Mouse (Mus musculus) heart, embryonic 16.5 days (tissue): Measurements from ENCODE around the gene Taar5. TPM values are rescaled to one million over a fixed set of nuclear protein-coding genes. Genes with fewer than 3 reads are reported as not detected.

Experiments
- ATAC-seq: fragments of 200-750 bp; cut with Nextera tagmentation; replicated peaks from 2 replicates; pipeline ENCODE4 v1.8.0; 2017; ENCODE audit warnings: moderate number of reproducible peaks; ENCODE audit not compliant: insufficient read depth, low FRiP score; ENCODE audit errors: extremely low read depth
- H3K27ac ChIP-seq: fragments of 300-500 bp; sonication (generic); 2 replicates; pipeline ENCODE4 v1.5.1; 2014; ENCODE audit warnings: mild to moderate bottlenecking, low read length, control low read depth, moderate library complexity
- H3K27me3 ChIP-seq: fragments of 300-500 bp; sonication (generic); 2 replicates; pipeline ENCODE4 v1.6.1; 2014; ENCODE audit warnings: low read length, mixed read lengths; ENCODE audit not compliant: control insufficient read depth, insufficient read depth
- H3K36me3 ChIP-seq: fragments of 300-500 bp; sonication (generic); 2 replicates; pipeline ENCODE4 v1.6.1; 2014; ENCODE audit not compliant: control insufficient read depth, insufficient read depth
- H3K4me1 ChIP-seq: fragments of 300-500 bp; sonication (generic); 2 replicates; pipeline ENCODE4 v1.6.1; 2014; ENCODE audit warnings: low read length, mixed read lengths; ENCODE audit not compliant: control insufficient read depth, insufficient read depth
- H3K4me2 ChIP-seq: fragments of 300-500 bp; sonication (generic); 2 replicates; pipeline ENCODE4 v1.6.1; 2014; ENCODE audit warnings: low read depth, mild to moderate bottlenecking, control low read depth, low read length
- H3K4me3 ChIP-seq: fragments of 300-500 bp; sonication (generic); 2 replicates; pipeline ENCODE4 v1.5.1; 2014; ENCODE audit warnings: mild to moderate bottlenecking, control low read depth, low read length
- H3K9ac ChIP-seq: fragments of 300-500 bp; sonication (generic); 2 replicates; pipeline ENCODE4 v1.6.1; 2014; ENCODE audit warnings: low read length, control low read depth
- H3K9me3 ChIP-seq: fragments of 300-500 bp; sonication (generic); replicated peaks from 2 replicates; pipeline ENCODE4 v1.6.1; 2016; ENCODE audit warnings: low read length; ENCODE audit not compliant: control insufficient read depth
- WGBS: fragments of 180-500 bp; shearing (Covaris S2); extraction: QIAGEN DNeasy Blood & Tissue Kit; methylation state at CpG from one replicate; pipeline ENCODE4 v1.1.7; 2014; 5-methylcytosine and 5-hydroxymethylcytosine counted together
- polyA plus RNA-seq: library from polyadenylated mRNA; unstranded; fragments of >200 nt; fragmentation: Nextera tagmentation; extraction: Ambion mirVana; gene quantifications from 2 replicates; pipeline ENCODE4 v1.2.1, GENCODE M21; 2015

Taar5 gene
- polyA plus RNA-seq, 1 experiment from 2014 or later = not detected

DNA sequence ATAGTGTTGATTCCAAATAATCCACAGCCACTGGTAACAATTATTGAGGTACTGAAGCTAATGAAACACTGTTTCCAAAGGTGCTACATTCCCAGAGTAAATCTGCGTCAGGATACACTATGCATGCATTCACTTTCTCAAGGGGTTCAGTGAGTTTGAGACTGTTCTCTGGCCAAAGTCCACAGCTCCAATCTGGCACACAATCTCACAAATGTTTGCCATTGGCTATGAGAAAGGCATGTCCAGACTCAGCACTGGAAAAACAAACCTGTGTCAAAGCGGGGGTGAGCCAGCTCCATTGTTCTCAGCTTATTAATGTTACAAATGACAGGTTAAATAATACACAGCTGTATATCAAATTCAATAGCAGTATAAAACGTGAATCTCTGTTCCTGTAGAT lies 11.4 kb upstream of the Taar5 start:
- Histone ChIP-seq H3K9ac (no peak overlapping the region), H3K27me3 (no peaks in the 10 kb centered on the region), H3K4me3 (no peak overlapping the region), H3K4me1 (no peaks in the 10 kb centered on the region), H3K9me3 (no peaks in the 10 kb centered on the region), H3K4me2 (no peak overlapping the region), H3K27ac (no peak overlapping the region), H3K36me3 (no peaks in the 10 kb centered on the region)
- WGBS = 62% methylated on average over 3 of the region's 3 CpGs
- ATAC-seq = no peak

DNA sequence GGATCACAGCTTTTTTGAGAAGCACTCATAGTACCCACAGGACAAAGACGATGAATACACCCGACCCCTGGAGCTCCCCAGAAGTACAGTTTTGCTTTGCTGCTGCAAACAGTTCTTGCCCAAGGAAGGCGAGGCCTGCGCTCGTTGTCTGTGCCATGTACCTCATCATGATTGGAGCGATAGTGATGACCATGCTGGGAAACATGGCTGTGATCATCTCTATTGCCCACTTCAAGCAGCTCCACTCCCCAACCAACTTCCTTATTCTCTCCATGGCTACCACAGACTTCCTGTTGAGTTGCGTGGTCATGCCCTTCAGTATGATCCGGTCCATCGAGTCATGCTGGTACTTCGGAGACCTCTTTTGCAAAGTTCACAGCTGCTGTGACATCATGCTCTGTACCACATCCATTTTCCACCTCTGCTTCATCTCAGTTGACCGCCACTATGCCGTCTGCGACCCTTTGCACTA lies 10.0 kb upstream of the Taar5 start, which contains the start of gene Taar4:
Gene Taar4 (plus strand): TSS at position 51 of the 472 bp plus-strand sequence.
- H3K4me1 ChIP-seq = no peaks in the 10 kb centered on the region
- 91% methylated on average over 13 of the region's 13 CpGs for WGBS

DNA sequence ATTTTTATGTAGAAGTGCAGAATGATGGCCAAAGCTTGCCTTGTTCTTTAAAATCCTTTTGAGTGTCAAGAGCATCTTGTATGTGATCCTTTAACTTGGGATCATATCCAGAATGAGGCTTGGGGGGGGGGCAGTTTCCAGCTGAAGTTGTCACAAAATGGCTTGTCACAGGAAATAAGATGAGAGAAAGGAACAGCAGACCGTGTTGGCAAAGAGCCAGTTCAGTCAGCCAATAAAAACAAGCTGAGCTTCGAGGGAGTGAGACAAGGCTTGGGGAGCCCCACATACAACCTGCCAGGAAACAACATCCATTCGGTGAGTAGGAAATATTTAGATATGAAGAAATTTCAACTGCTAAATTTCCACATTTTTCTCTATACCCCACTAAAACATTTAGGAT lies 7.1 kb upstream of the Taar5 start:
- no peaks in the 10 kb centered on the region for H3K36me3 ChIP-seq
- H3K4me1 ChIP-seq = no peaks in the 10 kb centered on the region
- H3K9me3 ChIP-seq = no peaks in the 10 kb centered on the region
- WGBS = 25% methylated on average over 3 of the region's 3 CpGs
- no peak overlapping the region for H3K4me2 ChIP-seq
- no peak overlapping the region for H3K9ac ChIP-seq
- 0 out of 2 replicates have a peak overlapping the region, but pooled peaks have one; percentile 18 for H3K27ac ChIP-seq
- no peak overlapping the region for H3K4me3 ChIP-seq
- no peak; the same call in 1 of the 2 replicates for ATAC-seq
- H3K27me3 ChIP-seq = no peaks in the 10 kb centered on the region

More for the DNA sequence above, 10.0 kb upstream of the Taar5 start, which contains the start of gene Taar4:
- H3K36me3 ChIP-seq = no peaks in the 10 kb centered on the region
- no peak for ATAC-seq
- no peaks in the 10 kb centered on the region for H3K9me3 ChIP-seq
- H3K27ac ChIP-seq = no peak within 1 kb of the TSS
- H3K4me3 ChIP-seq = no peak within 1 kb of the TSS
- no peaks in the 10 kb centered on the region for H3K27me3 ChIP-seq
- H3K9ac ChIP-seq = no peak within 1 kb of the TSS
- H3K4me2 ChIP-seq = no peak within 1 kb of the TSS

DNA sequence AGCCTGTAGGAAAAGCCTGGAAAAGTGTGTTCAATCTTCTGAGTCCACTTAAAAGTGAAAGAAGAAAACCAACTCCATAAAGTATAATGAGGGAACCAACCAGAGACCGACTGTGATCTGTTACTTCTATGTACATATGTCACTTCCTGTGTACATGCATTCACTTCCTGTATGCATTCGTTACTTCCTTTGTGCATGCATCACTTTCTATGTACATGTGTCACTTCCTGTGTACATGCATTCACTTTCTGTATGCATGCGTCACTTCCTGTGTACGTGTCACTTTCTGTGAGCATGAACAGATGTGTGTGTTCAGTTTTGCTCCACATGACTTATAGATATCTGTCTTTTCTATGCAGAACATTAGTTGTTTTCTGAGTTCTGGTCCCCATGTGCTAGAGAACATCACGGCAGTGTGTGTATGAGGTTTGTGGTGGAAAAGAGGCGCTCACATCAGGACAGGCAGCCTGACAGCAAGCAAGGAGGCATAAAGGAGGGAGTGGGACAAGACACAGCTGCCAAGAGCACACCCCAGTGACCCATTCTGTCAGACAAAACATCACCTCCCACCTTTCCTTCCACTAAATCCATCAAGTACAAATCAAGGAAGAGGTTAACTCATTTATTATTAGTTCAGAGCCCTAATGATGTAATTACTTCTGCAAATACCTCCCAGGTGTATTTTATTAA lies 5.4 kb upstream of the Taar5 start:
- H3K36me3 ChIP-seq = no peaks in the 10 kb centered on the region
- no peak overlapping the region for H3K4me2 ChIP-seq
- H3K4me1 ChIP-seq = no peaks in the 10 kb centered on the region
- no peak overlapping the region for H3K9ac ChIP-seq
- WGBS = 82% methylated on average over 6 of the region's 6 CpGs
- no peak for ATAC-seq
- no peak overlapping the region for H3K4me3 ChIP-seq
- H3K9me3 ChIP-seq = no peaks in the 10 kb centered on the region
- H3K27ac ChIP-seq = no peak overlapping the region
- no peaks in the 10 kb centered on the region for H3K27me3 ChIP-seq

DNA sequence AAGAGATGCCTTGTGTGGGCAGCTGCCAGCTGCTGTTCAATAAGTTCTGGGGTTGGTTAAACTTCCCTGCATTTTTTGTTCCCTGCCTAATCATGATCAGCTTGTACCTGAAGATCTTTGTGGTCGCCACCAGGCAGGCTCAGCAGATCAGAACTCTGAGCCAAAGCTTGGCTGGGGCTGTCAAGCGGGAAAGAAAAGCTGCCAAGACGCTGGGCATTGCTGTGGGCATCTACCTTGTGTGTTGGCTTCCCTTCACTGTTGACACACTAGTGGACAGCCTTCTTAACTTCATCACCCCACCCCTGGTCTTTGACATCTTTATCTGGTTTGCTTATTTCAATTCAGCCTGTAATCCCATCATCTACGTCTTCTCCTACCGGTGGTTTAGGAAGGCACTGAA lies 750 bp downstream of the Taar5 start:
- H3K4me2 ChIP-seq = no peak overlapping the region
- H3K9me3 ChIP-seq = no peaks in the 10 kb centered on the region
- no peaks in the 10 kb centered on the region for H3K27me3 ChIP-seq
- no peaks in the 10 kb centered on the region for H3K4me1 ChIP-seq
- H3K36me3 ChIP-seq = no peaks in the 10 kb centered on the region
- no peak for ATAC-seq
- H3K27ac ChIP-seq = no peak overlapping the region
- no peak overlapping the region for H3K9ac ChIP-seq
- WGBS = 78% methylated on average over 5 of the region's 5 CpGs
- no peak overlapping the region for H3K4me3 ChIP-seq

DNA sequence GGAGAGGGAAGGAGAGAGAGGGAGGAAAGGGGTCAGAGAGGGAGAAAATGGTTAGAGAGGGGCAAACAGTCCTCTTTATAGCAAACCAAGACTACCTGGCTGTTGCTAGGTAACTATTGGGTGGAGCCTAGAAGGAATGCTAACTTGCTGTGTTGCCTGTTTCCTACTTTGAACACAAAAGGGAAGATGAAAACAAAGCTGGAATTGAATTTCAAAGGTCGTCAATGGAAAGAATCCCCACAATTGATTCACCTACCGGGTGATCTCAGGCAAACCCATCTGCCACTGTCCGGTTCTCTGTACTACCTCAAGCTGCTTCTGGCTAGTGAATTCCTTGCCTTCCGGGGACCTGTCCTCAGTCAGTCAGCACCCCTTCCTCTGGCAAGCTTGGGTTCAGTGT lies 7.5 kb downstream of the Taar5 start:
- Histone ChIP-seq H3K4me3 (no peak overlapping the region), H3K27ac (no peak overlapping the region), H3K36me3 (no peaks in the 10 kb centered on the region), H3K9me3 (no peaks in the 10 kb centered on the region), H3K9ac (no peak overlapping the region), H3K4me2 (no peak overlapping the region), H3K4me1 (no peaks in the 10 kb centered on the region), H3K27me3 (no peaks in the 10 kb centered on the region; the same call in 1 of the 2 replicates)
- WGBS = 52% methylated on average over 4 of the region's 4 CpGs
- ATAC-seq = no peak

DNA sequence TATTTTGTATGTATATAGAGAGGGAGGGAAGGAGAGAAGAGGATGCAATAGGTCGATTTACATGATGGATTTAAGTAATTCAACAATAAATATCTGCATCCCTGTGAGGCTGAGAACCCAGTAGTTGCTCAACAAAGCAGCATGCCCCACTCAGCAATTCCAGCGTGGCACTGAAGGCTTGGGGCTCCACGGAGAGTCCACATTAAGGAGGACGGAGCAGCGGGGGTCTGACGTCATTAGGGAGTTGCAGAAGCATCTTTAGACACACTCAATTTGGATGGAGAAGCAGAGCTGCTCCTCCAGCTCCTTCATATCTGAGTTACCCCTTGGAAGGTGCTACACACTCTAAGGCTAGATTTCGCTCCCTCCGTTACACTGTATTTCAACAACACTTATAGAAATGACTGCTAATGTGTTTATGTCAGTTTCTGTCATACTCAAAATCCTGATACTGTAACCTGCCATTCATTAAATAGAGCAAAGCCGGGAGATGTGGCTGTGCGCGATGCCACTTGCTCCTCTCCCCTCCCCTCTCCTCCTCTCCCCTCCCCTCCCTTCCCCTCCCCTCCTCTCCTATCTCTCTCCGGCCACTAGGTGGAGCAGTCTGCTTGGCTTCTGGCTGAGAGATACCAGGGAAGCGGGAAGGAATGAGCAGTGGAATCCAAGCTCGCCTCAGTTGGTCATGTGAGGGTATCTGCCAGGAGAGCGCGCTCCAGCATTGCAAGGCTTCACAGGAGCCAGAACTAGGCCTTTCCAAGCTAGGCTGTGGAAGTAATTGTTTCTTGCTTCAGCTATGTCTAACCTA lies 8.6 kb downstream of the Taar5 start:
- ATAC-seq = peak; percentile 58; the same call in 1 of the 2 replicates
- H3K4me1 ChIP-seq = no peaks in the 10 kb centered on the region
- no peak overlapping the region for H3K27ac ChIP-seq
- no peaks in the 10 kb centered on the region for H3K9me3 ChIP-seq
- no peaks in the 10 kb centered on the region for H3K36me3 ChIP-seq
- no peak overlapping the region for H3K9ac ChIP-seq
- H3K27me3 ChIP-seq = no peaks in the 10 kb centered on the region; the same call in 1 of the 2 replicates
- no peak overlapping the region for H3K4me2 ChIP-seq
- H3K4me3 ChIP-seq = no peak overlapping the region
- 41% methylated on average over 16 of the region's 16 CpGs for WGBS

DNA sequence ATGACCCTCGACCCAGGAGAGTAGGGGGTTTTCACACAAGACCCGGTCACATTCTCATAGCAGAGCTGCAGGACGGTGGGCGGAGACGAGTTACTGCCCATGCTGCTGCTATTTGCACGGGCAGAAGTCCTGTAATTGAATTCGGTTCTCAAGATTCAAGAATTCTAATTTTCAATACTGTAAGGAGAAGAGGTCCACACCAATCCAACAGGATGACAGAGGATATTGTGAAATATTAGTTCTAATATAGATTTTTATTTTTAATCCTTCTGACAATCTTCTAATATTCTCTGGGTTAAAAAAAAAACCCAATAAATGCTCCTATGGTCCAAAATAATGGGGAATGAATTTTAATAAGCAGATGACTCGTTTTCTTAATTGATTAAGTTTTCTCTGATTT lies 15.0 kb downstream of the Taar5 start, which contains the start of gene Taar6:
Gene Taar6 (minus strand): TSS at position 101 of the 400 bp plus-strand sequence.
- Histone ChIP-seq H3K27ac (no peak within 1 kb of the TSS), H3K4me1 (no peaks in the 10 kb centered on the region), H3K27me3 (no peaks in the 10 kb centered on the region), H3K4me3 (no peak within 1 kb of the TSS), H3K9ac (no peak within 1 kb of the TSS), H3K9me3 (no peaks in the 10 kb centered on the region), H3K4me2 (no peak within 1 kb of the TSS), H3K36me3 (no peaks in the 10 kb centered on the region)
- no peak for ATAC-seq
- WGBS = 71% methylated on average over 8 of the region's 8 CpGs

DNA sequence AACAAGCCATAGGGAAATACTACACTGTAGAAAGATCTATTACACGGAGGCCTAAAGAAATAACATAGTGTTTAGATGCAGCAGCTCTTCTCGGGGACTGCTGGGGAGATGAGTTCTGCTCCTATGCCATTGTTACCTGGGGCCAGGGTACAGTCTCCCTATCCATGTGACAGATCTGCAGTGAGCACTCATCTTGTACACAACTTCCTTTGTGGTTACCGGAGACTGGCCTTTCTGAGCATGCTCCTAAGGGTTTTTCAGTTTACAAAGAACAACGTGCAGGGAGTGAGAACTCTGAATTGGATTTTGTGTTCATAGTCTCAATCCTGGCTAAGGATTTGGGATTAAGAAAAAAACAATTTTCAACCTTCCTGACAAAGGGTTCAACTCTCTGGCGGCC lies 15.9 kb downstream of the Taar5 start:
- ATAC-seq = no peak
- H3K4me2 ChIP-seq = no peak overlapping the region

More for the DNA sequence above, 15.9 kb downstream of the Taar5 start:
- H3K27me3 ChIP-seq = no peaks in the 10 kb centered on the region
- WGBS = 71% methylated on average over 5 of the region's 5 CpGs
- H3K4me1 ChIP-seq = no peaks in the 10 kb centered on the region
- no peaks in the 10 kb centered on the region for H3K9me3 ChIP-seq
- H3K36me3 ChIP-seq = no peaks in the 10 kb centered on the region
- H3K9ac ChIP-seq = no peak overlapping the region
- no peak overlapping the region for H3K4me3 ChIP-seq
- H3K27ac ChIP-seq = no peak overlapping the region
